Mouse (Mus musculus) kidney, adult 2 months (tissue): ENCODE results near the gene Slc22a7. TPM values are rescaled to one million over a fixed set of nuclear protein-coding genes. Genes with fewer than 3 reads are reported as not detected.

Experiments used
- DNase-seq: peaks from one replicate; pipeline ENCODE4 v3.0.0; 2021
- H3K27ac ChIP-seq: fragments of 200-500 bp; 2 replicates; pipeline ENCODE4 v1.5.1; 2012; ENCODE audit warnings: low read depth, low read length, control low read depth, inconsistent platforms; ENCODE audit not compliant: insufficient read depth
- H3K27me3 ChIP-seq: fragments of 200-500 bp; replicated peaks from 2 replicates; pipeline ENCODE4 v1.6.1; 2012; ENCODE audit warnings: mild to moderate bottlenecking, moderate library complexity, low read length, inconsistent platforms; ENCODE audit not compliant: control insufficient read depth, insufficient read depth
- H3K36me3 ChIP-seq: fragments of 200-500 bp; 2 replicates; pipeline ENCODE4 v1.6.1; 2012; ENCODE audit warnings: mild to moderate bottlenecking, moderate library complexity, low read length, inconsistent platforms; ENCODE audit not compliant: control insufficient read depth, insufficient read depth
- H3K4me1 ChIP-seq: fragments of 200-500 bp; 2 replicates; pipeline ENCODE4 v1.6.1; 2011; ENCODE audit warnings: low read length; ENCODE audit not compliant: control insufficient read depth, insufficient read depth
- H3K4me3 ChIP-seq: fragments of 200-500 bp; 2 replicates; pipeline ENCODE4 v1.5.1; 2011; ENCODE audit warnings: mild to moderate bottlenecking, low read depth, low read length, control low read depth; ENCODE audit not compliant: insufficient read depth
- CTCF ChIP-seq: fragments of 200-500 bp; conservative IDR thresholded peaks from 2 replicates; pipeline ENCODE4 v1.5.1; 2011; ENCODE audit warnings: low read depth, mild to moderate bottlenecking, control low read depth, low read length, moderate library complexity, mixed read lengths; ENCODE audit not compliant: insufficient read depth, insufficient read length
- POLR2A ChIP-seq: fragments of 200-500 bp; IDR thresholded peaks from one replicate; pipeline ENCODE4 v1.6.1; 2011; ENCODE audit warnings: low read depth, low read length, control low read depth
- WGBS: fragments of 180-500 bp; shearing (Covaris S2); methylation state at CpG from one replicate; pipeline ENCODE4 v1.1.7; 2018; 5-methylcytosine and 5-hydroxymethylcytosine counted together
- polyA plus RNA-seq: library from polyadenylated mRNA; depleted of rRNA; stranded (reverse); fragments of >200 nt; gene quantifications from 2 replicates; pipeline ENCODE4 v1.2.3, GENCODE M21; 2012

Gene Slc22a7
- polyA plus RNA-seq, 1 experiment = 164 TPM

- Histone ChIP-seq H3K27me3 (no peaks in the 10 kb centered on the region), H3K4me3 (0 out of 2 replicates have a peak overlapping the region, but pooled peaks have one; percentile 3), H3K36me3 (no peaks in the 10 kb centered on the region), H3K27ac (no peak overlapping the region), H3K4me1 (peaks cover 8% of the 10 kb centered on the region; the same call in 1 of the 2 replicates)
- peak; percentile 73 for DNase-seq
- TF ChIP-seq POLR2A (no peak), CTCF (no peak)
- 2% methylated on average over 33 of the region's 33 CpGs for WGBS
These were observed 16.9 kb upstream of the Slc22a7 start for GRCm38 (mm10) chr17:46455110-46455691.

- Histone ChIP-seq H3K4me3 (no peak overlapping the region), H3K27me3 (no peaks in the 10 kb centered on the region), H3K4me1 (peaks cover 8% of the 10 kb centered on the region; the same call in 1 of the 2 replicates), H3K36me3 (no peaks in the 10 kb centered on the region), H3K27ac (no peak overlapping the region)
- 6% methylated on average over 9 of the region's 9 CpGs for whole genome bisulfite sequencing
- TF ChIP-seq CTCF (no peak), POLR2A (no peak)
- DNase-seq = no peak
These were observed 16.3 kb upstream of the Slc22a7 start for GRCm38 (mm10) chr17:46454539-46454938.

DNA sequence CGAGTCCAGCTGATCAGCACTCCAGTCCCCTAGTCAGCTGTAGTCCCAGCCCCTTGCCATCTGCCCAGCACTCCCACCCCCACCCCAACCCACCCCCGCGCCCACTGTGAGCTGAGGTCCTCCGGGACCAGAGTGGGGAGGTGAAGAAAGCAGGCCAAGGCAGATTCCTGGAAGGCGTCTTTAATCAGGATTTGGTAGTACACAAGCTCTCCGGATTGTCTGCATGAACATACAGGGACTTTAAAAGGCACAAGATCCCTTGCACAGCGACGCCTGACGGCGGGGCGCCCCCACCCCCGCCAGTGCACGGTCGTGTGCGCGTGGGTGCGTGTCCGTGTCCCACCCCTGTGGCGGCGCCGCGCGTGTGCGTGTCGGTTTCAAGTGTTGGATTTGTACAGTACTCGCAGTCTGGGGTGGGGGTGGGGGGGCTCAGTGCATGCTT is 15.7 kb upstream of the Slc22a7 start:
- Histone ChIP-seq H3K36me3 (no peaks in the 10 kb centered on the region), H3K4me3 (no peak overlapping the region), H3K27me3 (no peaks in the 10 kb centered on the region), H3K27ac (no peak overlapping the region), H3K4me1 (peaks cover 8% of the 10 kb centered on the region; the same call in 1 of the 2 replicates)
- 5% methylated on average over 26 of the region's 26 CpGs for WGBS
- TF ChIP-seq POLR2A (no peak), CTCF (no peak)
- DNase-seq = no peak

GRCm38 (mm10) chr17:46453302-46453948 is 15.2 kb upstream of the Slc22a7 start:
- Histone ChIP-seq H3K36me3 (no peaks in the 10 kb centered on the region), H3K4me1 (peaks cover 8% of the 10 kb centered on the region; the same call in 1 of the 2 replicates), H3K4me3 (no peak overlapping the region), H3K27ac (no peak overlapping the region), H3K27me3 (no peaks in the 10 kb centered on the region)
- TF ChIP-seq CTCF = no peak
- TF ChIP-seq POLR2A = no peak
- 10% methylated on average over 13 of the region's 13 CpGs for whole genome bisulfite sequencing
- DNase-seq = peak; percentile 55

- DNase-seq = peak; percentile 86
- no peak overlapping the region; the same call in 1 of the 2 replicates for H3K27ac ChIP-seq
- no peak for TF ChIP-seq CTCF
- no peak for TF ChIP-seq POLR2A
- H3K36me3 ChIP-seq = no peaks in the 10 kb centered on the region
- H3K4me1 ChIP-seq = peaks cover 8% of the 10 kb centered on the region; the same call in 1 of the 2 replicates
- 40% methylated on average over 5 of the region's 5 CpGs for WGBS
- no peak overlapping the region for H3K4me3 ChIP-seq
- H3K27me3 ChIP-seq = no peaks in the 10 kb centered on the region
These were observed 14.4 kb upstream of the Slc22a7 start for GRCm38 (mm10) chr17:46452683-46453082.

- DNase-seq = no peak
- Histone ChIP-seq H3K4me1 (no peaks in the 10 kb centered on the region), H3K4me3 (no peak overlapping the region), H3K36me3 (no peaks in the 10 kb centered on the region), H3K27ac (no peak overlapping the region), H3K27me3 (no peaks in the 10 kb centered on the region)
- 94% methylated on average over 16 of the region's 16 CpGs for WGBS
- TF ChIP-seq POLR2A (no peak), CTCF (no peak)
These were observed 8.0 kb upstream of the Slc22a7 start for GRCm38 (mm10) chr17:46446264-46446663.

DNA sequence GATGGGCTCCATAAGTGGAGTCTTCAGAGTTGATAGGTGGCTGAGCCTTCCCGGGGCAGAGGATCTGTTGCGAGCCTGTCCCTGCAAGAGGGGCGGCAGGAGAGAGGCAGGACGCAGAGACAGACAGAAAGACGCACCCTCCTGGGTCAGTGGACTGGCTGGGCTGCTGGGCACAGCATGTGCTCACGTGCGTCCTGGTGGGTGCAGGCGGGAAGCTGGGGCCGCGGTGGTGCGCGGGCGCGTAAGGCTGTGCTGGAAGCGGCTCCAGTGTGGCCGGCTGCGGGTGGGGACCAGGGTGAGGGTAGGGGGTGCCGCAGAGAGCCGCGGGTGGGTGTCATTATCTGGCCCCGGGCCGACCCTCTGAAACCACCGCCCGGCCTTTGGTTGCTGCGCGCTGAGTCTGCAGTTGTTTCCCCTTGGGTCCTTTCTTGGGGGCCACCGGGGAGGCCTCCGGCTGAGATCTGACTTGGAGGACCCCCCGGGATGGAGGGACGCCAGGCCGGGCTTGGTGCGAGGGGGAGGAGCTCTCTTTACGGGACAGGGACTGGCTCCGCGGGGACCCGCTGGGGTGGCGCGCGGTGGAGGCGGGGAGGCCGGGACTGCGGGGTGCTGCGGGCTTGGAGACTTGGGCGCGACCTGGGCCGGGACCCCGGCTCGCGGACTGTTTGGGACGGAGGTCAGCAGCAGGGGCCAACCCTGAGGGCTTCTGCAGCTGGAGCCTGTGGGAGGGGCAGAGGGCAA is 6.8 kb upstream of the Slc22a7 start:
- Histone ChIP-seq H3K4me1 (no peaks in the 10 kb centered on the region), H3K4me3 (no peak overlapping the region), H3K27me3 (no peaks in the 10 kb centered on the region), H3K36me3 (no peaks in the 10 kb centered on the region), H3K27ac (no peak overlapping the region)
- no peak for DNase-seq
- no peak for TF ChIP-seq POLR2A
- no peak for TF ChIP-seq CTCF
- WGBS = 8% methylated on average over 50 of the region's 50 CpGs
